Mouse (Mus musculus): ENCODE results near the gene Spsb4.

DNA sequence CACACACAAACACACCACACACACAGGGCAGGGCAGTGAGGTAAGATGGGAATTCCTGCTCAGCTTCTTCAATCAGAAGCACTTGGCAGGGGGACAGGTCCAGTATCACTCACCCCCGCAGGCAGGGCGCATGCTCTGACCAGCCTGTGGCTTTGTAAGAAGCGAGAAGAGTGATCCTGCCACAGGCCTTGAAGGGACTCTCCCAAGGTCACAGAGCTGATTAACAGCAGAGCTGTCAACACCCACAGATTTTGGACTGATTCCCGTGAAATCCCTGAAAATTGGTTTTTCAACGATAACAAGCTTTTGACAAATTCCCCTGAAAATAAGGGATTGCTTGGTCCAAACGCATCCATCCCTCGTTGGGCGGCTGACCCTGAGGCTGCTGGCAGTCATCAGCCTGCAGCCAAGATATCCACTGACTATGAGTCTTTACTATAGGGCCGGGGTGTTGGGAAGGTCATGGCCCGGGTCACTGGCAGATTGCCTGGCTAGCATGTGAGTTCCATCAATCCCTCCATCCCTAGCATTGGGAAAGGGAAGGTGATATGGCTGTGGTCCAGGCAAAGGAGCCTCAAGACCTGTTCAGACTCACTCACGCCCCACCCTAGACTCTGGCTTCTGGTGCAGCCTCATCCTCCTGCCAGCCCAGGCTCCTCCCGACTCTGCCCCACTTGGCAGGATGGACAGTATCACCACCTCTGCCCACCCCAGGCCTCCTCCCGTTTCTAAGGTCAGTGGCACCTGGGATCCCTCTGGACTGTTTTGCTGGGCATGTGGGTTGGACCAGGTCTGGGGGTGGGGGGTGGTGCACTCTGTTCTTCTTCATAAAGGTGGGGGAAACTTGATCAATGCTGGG is 41.1 kb downstream of the Spsb4 start:
- TF ChIP-seq CTCF (IDR thresholded peaks at IDR 0.05; ENCODE audit: low read depth) = no peak
- no peak for TF ChIP-seq EP300 (IDR thresholded peaks at IDR 0.05; ENCODE audit: low read depth)

Data from heart, postnatal 0 days (tissue).